Mouse (Mus musculus): Measurements from ENCODE around the gene Ralgps2.

Ralgps2 gene

GRCm38 (mm10) chr1:156954216-156954615 lies 14.8 kb upstream of the Ralgps2 start:
- no peak for DNase-seq

GRCm38 (mm10) chr1:156950354-156950753 lies 10.9 kb upstream of the Ralgps2 start:
- DNase-seq = no peak

GRCm38 (mm10) chr1:156940584-156940983 lies 1.2 kb upstream of the Ralgps2 start:
- peak in 1 of 2 experiments; percentile 28 for DNase-seq

GRCm38 (mm10) chr1:156940142-156940522 lies 706 bp upstream of the Ralgps2 start:
- DNase-seq = no peak

- DNase-seq = peak; percentile 78 to 82
Measured at GRCm38 (mm10) chr1:156938705-156939242, 652 bp downstream of the Ralgps2 start.

- no peak for DNase-seq
Measured at GRCm38 (mm10) chr1:156937436-156937835, 2.0 kb downstream of the Ralgps2 start.

- DNase-seq = no peak
Measured at GRCm38 (mm10) chr1:156933712-156934111, 5.7 kb downstream of the Ralgps2 start.

- DNase-seq = no peak
Measured at GRCm38 (mm10) chr1:156932036-156932774, 7.2 kb downstream of the Ralgps2 start.

- DNase-seq = peak; percentile 46 to 58
Measured at GRCm38 (mm10) chr1:156931106-156931870, 8.1 kb downstream of the Ralgps2 start.

- DNase-seq = no peak
Measured at GRCm38 (mm10) chr1:156930263-156930662, 9.2 kb downstream of the Ralgps2 start.

GRCm38 (mm10) chr1:156928255-156928654 lies 11.2 kb downstream of the Ralgps2 start:
- no peak for DNase-seq

GRCm38 (mm10) chr1:156923511-156923910 lies 15.9 kb downstream of the Ralgps2 start:
- DNase-seq = no peak

- DNase-seq = no peak
Measured at GRCm38 (mm10) chr1:156922921-156923320, 16.5 kb downstream of the Ralgps2 start.

- no peak for DNase-seq
Measured at GRCm38 (mm10) chr1:156921290-156921994, 18.0 kb downstream of the Ralgps2 start.

GRCm38 (mm10) chr1:156917460-156917859 lies 22.0 kb downstream of the Ralgps2 start:
- peak; percentile 69 to 91 for DNase-seq

GRCm38 (mm10) chr1:156916361-156916760 lies 23.1 kb downstream of the Ralgps2 start:
- peak; percentile 66 to 76 for DNase-seq

- DNase-seq = no peak
Measured at GRCm38 (mm10) chr1:156914942-156915341, 24.5 kb downstream of the Ralgps2 start.

- DNase-seq = no peak
Measured at GRCm38 (mm10) chr1:156913190-156913589, 26.2 kb downstream of the Ralgps2 start.

GRCm38 (mm10) chr1:156910948-156911347 lies 28.5 kb downstream of the Ralgps2 start:
- no peak for DNase-seq

- no peak for DNase-seq
Measured at GRCm38 (mm10) chr1:156909866-156910265, 29.6 kb downstream of the Ralgps2 start.

- no peak for DNase-seq
Measured at GRCm38 (mm10) chr1:156909265-156909664, 30.2 kb downstream of the Ralgps2 start.

- DNase-seq = no peak
Measured at GRCm38 (mm10) chr1:156905660-156906059, 33.8 kb downstream of the Ralgps2 start.

- DNase-seq = no peak
Measured at GRCm38 (mm10) chr1:156903899-156904298, 35.5 kb downstream of the Ralgps2 start.
